Mouse (Mus musculus) left cerebral cortex, adult 18-20 months (tissue): ENCODE measurements around the gene Gnptg. TPM values are rescaled to one million over a fixed set of nuclear protein-coding genes. Genes with fewer than 3 reads are reported as not detected.

Experiments used
- DNase-seq, 2 experiments: peaks; one replicate each; pipeline ENCODE4 v3.0.0; 2021 to 2022; ENCODE audit warnings: low spot score in 2 of 2, mixed read lengths in 1 of 2
- microRNA-seq, 2 experiments: library from miRNA; unstranded; fragments of <30 nt; microRNA quantifications; one replicate each; pipeline ENCODE4 v1.2.0; 2021
- total RNA-seq, 2 experiments: library from RNA; stranded (reverse); gene quantifications; 2 replicates each; pipeline ENCODE4 v1.2.3; 2021

Gene Gnptg
- total RNA-seq, 2 experiments from 2014 or later: 74.7 to 77.3 TPM

DNA sequence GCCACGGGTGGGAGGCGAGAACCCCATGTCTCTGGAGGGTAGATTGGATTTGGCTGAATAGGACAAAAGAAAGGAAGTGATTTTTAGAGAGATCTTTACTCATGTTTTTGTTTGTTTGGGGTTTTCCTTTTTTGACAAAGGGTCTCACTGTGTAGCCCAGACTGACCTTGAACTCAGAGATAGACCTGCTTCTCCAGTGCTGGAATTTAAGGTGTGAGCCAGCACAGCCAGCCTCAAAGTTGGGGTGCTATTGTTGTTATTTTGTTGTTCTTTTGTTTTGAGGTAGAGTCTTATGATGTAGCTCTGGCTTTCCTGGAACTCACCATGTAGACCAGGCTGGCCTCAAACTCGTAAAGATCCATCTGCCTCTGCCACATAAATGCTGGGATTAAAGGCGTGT is 37.5 kb downstream of the Gnptg start:
- DNase-seq: no peak

DNA sequence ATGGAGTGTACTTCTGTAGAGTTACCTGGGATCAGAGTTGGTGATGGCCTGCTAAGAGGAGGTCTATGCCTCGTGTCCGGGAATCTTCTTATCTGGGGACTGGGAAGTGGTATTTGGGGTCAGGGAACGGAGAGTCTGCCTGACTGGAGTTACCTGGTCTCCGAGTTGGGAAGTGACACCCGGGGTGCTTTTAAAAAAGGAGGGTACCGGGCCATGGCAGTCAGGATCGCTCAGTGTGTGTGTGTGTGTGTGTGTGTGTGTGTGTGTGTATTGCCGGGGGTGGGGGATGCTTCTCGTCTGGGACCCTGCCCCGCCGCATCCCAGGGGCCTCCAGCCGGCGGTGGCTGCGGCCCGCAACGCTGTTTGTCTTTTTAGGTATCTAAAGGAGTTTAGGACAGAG is 50.8 kb downstream of the Gnptg start:
- no peak for DNase-seq

DNA sequence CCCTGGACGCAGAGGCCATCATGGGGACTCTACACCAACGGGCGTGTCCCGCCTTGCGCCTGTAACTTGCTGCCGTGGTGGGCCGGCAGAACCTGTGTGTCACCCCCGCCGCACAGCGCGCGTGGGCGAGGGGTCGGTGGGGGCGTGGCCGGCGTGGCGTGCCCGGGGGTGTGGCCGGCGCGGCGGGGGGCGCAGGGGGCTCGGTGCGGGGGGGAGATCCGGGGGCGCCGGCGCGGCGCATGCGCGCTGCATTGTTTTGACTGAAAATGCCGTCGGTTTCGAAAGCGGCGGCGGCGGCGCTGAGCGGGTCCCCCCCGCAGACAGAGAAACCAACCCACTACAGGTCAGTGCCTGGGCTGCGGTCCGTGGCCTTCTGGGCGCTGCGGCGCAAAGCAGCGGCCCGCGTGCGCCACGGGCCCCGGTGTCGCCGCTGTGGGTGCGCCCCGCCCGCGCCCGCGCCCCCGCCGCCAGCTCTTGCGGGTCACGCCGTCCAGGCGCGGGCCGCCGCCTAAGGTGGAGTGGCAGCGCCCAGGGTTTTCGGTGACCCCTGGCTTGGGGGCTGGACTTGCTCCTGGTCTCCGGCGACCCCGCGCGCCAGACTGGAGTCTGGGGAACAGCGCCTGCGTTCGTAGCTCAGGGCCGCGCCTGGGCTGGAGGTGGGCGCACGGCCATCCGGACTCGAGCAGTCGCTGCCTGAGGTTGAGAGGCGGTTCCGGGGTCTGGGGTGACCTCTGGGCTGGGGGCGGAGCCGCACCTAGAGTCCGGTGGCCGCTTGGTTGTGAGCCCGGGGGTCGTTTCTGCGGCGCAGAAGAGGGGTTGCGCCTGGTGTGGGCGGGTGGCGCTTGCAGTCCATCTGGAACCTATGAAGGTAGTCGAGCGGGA is 51.5 kb downstream of the Gnptg start, which contains the start of gene Unkl:
Gene Unkl, plus strand, starts transcription at position 248 of the 882 bp plus-strand sequence.
- peak; percentile 71 to 73 for DNase-seq

DNA sequence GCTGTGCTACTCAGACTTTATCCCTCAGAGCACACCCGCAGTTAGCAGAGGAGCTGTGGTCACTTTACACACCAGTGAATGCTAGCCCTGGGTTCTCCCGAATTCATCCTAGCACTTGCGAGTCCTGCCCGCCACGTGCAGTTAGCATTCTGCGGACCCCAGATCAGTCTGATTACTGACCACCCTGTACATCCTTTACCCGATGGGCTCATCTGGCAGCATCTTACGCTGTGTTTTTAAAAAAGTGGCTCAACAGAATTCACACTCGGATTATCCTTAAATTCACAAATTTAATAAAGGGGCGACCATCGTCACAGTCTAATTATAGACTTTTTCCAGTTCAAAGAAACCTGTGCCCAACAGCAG is 52.2 kb downstream of the Gnptg start:
- no peak for DNase-seq

DNA sequence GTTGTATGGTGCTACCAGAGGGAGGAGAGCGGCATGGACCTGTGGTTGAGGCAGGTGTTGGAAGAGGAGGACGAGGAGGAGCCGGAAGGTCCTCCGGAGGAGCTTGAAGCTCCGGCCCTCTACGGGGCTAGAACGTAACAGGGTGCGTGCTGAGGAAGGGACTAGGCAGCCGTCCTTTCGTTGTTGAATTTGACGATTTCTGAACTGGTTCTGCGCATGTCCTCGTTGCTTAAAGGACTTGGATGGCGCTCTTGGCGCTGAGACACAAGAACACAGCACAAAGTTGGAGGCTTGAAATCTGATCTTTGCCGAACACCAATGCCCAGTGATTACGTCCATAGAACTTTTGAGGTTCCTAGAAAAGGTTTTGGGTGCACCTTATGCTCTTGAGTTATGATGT is 55.0 kb downstream of the Gnptg start:
- no peak for DNase-seq

DNA sequence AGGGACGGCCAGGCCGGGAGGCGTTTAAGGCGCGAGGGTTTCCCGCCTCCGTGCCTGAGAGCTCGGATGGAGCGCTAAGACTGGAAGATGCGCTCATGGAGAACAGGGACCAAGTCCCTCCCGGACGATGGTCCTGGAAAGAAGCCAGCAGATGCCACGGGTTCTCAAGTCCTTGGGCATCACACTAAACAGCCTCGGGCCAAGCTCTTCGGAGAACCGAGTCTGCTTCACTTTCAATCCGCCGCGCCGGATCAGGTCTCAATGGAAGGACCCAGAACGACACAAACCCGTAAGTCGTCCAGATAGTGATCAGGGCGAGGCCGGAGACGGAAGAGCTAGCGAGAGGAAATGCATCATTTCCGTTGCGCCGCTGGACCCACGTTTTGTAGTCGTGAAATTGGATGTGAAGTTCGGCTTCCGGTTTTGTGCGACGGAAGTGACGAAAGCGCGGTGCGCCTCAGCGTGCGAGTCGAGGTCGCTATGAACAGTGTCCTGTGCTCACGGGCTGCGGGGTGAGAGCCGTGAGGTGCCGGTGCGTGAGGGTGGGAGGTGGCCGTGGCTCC is 55.7 kb downstream of the Gnptg start, which contains the start of gene BC003965:
Gene BC003965, plus strand, starts transcription at position 426 of the 563 bp plus-strand sequence.
- peak; percentile 99 to 100 for DNase-seq

Small RNA genes lying within 50 kb of the gene (microRNA-seq; reads per million reads assigned to microRNA genes)
- 29.2 to 34.8 reads per million in 2 experiments for gene Mir3547

Other genes with a start within 250 kb of the Gnptg start
- gene Cramp1l, start 224.3 kb downstream of the Gnptg start, total RNA-seq: 10 to 100 TPM; 29.7 to 30.3 TPM
- 10 to 100 TPM; 20.1 to 20.9 TPM for gene Ift140, start 224.0 kb downstream of the Gnptg start, total RNA-seq
- gene Tmem204, start 156.5 kb downstream of the Gnptg start, total RNA-seq: 1 to 10 TPM; 8.9 to 9.4 TPM
- 10 to 100 TPM; 28.4 to 34.4 TPM for gene Telo2, start 124.2 kb downstream of the Gnptg start, total RNA-seq
- under 1 TPM; 0.54 to 0.67 TPM for gene Ptx4, start 119.4 kb downstream of the Gnptg start, total RNA-seq
- 10 to 100 TPM; 46.9 to 47.0 TPM for gene Clcn7, start 106.7 kb downstream of the Gnptg start, total RNA-seq
- not detected for gene Ccdc154, start 77.7 kb downstream of the Gnptg start, total RNA-seq
- gene Gm38655, start 64.7 kb downstream of the Gnptg start, total RNA-seq: not detected
- gene BC003965, start 55.6 kb downstream of the Gnptg start, total RNA-seq: 10 to 100 TPM; 17.8 to 20.5 TPM
- 10 to 100 TPM; 34.2 to 41.3 TPM for gene Unkl, start 51.7 kb downstream of the Gnptg start, total RNA-seq
- 10 to 100 TPM; 21.0 to 24.3 TPM for gene Tsr3, start within 50 bp of the Gnptg start, total RNA-seq
- gene Baiap3, start 16.2 kb upstream of the Gnptg start, total RNA-seq: 10 to 100 TPM; 17.5 to 18.7 TPM
- gene Ube2i, start 34.5 kb upstream of the Gnptg start, total RNA-seq: 100 to 1,000 TPM; 218 to 227 TPM
- gene Prss34, start 58.3 kb upstream of the Gnptg start, total RNA-seq: not detected
- not detected for gene Prss28, start 68.5 kb upstream of the Gnptg start, total RNA-seq
- not detected for gene Prss29, start 78.5 kb upstream of the Gnptg start, total RNA-seq
- not detected for gene Tpsab1, start 105.4 kb upstream of the Gnptg start, total RNA-seq
- not detected for gene Tpsb2, start 126.2 kb upstream of the Gnptg start, total RNA-seq
- gene Tpsg1, start 129.1 kb upstream of the Gnptg start, total RNA-seq: not detected
- gene Cacna1h, start 193.7 kb upstream of the Gnptg start, total RNA-seq: 10 to 100 TPM; 39.6 to 43.7 TPM
- 1 to 10 TPM in 1 of 2 experiments, under 1 TPM in 1; 0.49 to 1.2 TPM for gene Tekt4, start 214.5 kb upstream of the Gnptg start, total RNA-seq